8 mouse cellular contexts compared by ENCODE assay signal in genomic region chr5:67842306-67842705, GRCm38 (mm10). TPM values are rescaled to one million over a fixed set of nuclear protein-coding genes. Genes with fewer than 3 reads are reported as not detected.
DNase-seq lines count a peak whose midpoint lies in the region; ATAC-seq and TF ChIP-seq lines count a peak whose summit lies in the region.
"Had no signal": no experiment of that assay in that cellular context is flagged by ENCODE, and none has a peak within 500 bp of the region (broad histone marks: within the 10 kb centered on the region; RNA-seq: fewer than 3 reads in every experiment).

No protein-coding gene starts in this region.

- peaks cover 14% of the 10 kb centered on the region; the same call in 1 of the 2 replicates for H3K4me1 ChIP-seq in lung, postnatal 0 days (ENCODE audit: insufficient read depth, low read depth, low read length)
- peaks cover 37% of the 10 kb centered on the region for H3K4me1 ChIP-seq in forebrain, embryonic 15.5 days
- H3K4me1 ChIP-seq in midbrain, embryonic 12.5 days: peaks cover 42% of the 10 kb centered on the region
- peaks cover 40% of the 10 kb centered on the region for H3K4me1 ChIP-seq in limb, embryonic 10.5 days

- H3K4me3 ChIP-seq in lung, postnatal 0 days (ENCODE audit: low read depth, low read length): no peak overlapping the region
- H3K4me3 ChIP-seq in forebrain, embryonic 15.5 days: no peak overlapping the region
- H3K4me3 ChIP-seq in midbrain, embryonic 12.5 days: no peak overlapping the region
- no peak overlapping the region for H3K4me3 ChIP-seq in limb, embryonic 10.5 days

- peak overlapping the region; percentile 32; the same call in 1 of the 2 replicates for H3K27ac ChIP-seq in lung, postnatal 0 days (ENCODE audit: low read length)
- no peak overlapping the region for H3K27ac ChIP-seq in forebrain, embryonic 15.5 days (replicated peaks)
- H3K27ac ChIP-seq in midbrain, embryonic 12.5 days (replicated peaks): peak overlapping the region; percentile 67
- H3K27ac ChIP-seq in limb, embryonic 10.5 days: no peak overlapping the region

- DNase-seq in lung, postnatal 0 days (ENCODE audit: low spot score): peak; percentile 64
- no peak for DNase-seq in lung, adult 18-20 months
- DNase-seq in telencephalon, adult 2 months (ENCODE audit: low read depth, low spot score): peak; percentile 33
- DNase-seq in limb, embryonic 10.5 days (ENCODE audit: low spot score): no peak
- DNase-seq in urinary bladder, adult 2 months (ENCODE audit: low spot score): no peak
- DNase-seq: kidney, adult 11 months had no signal

- no peaks in the 10 kb centered on the region for H3K9me3 ChIP-seq in lung, postnatal 0 days (ENCODE audit: low read length)
- H3K9me3 ChIP-seq in forebrain, embryonic 15.5 days: no peaks in the 10 kb centered on the region
- H3K9me3 ChIP-seq in midbrain, embryonic 12.5 days: no peaks in the 10 kb centered on the region
- no peaks in the 10 kb centered on the region for H3K9me3 ChIP-seq in limb, embryonic 10.5 days (replicated peaks)

- H3K4me2 ChIP-seq in lung, postnatal 0 days (replicated peaks; ENCODE audit: low read depth, low read length): peak overlapping the region; percentile 30
- H3K4me2 ChIP-seq in forebrain, embryonic 15.5 days (replicated peaks): peak overlapping the region; percentile 18; the same call in 1 of the 2 replicates
- H3K4me2 ChIP-seq in midbrain, embryonic 12.5 days (replicated peaks): peak overlapping the region; percentile 20; the same call in 1 of the 2 replicates

- no peak overlapping the region for H3K9ac ChIP-seq in lung, postnatal 0 days (replicated peaks; ENCODE audit: low read depth)
- no peak overlapping the region for H3K9ac ChIP-seq in forebrain, embryonic 15.5 days (replicated peaks)
- no peak overlapping the region; the same call in 1 of the 2 replicates for H3K9ac ChIP-seq in midbrain, embryonic 12.5 days (replicated peaks)

- H3K27me3 ChIP-seq in lung, postnatal 0 days (replicated peaks; ENCODE audit: insufficient read depth, low read length): no peaks in the 10 kb centered on the region
- H3K27me3 ChIP-seq in forebrain, embryonic 15.5 days: no peaks in the 10 kb centered on the region
- H3K27me3 ChIP-seq in midbrain, embryonic 12.5 days: no peaks in the 10 kb centered on the region
- peaks cover 22% of the 10 kb centered on the region for H3K27me3 ChIP-seq in limb, embryonic 10.5 days (ENCODE audit: low read depth, poor library complexity, severe bottlenecking)

- peak; percentile 53 for TF ChIP-seq CTCF in lung, postnatal 0 days (IDR thresholded peaks at IDR 0.05)

- 46% methylated on average over 6 of the region's 6 CpGs for WGBS in lung, postnatal 0 days
- 5% methylated on average over 6 of the region's 6 CpGs for WGBS in forebrain, embryonic 15.5 days
- 20% methylated on average over 6 of the region's 6 CpGs for WGBS in midbrain, embryonic 12.5 days
- 46% methylated on average over 6 of the region's 6 CpGs for WGBS in limb, embryonic 10.5 days

- 0 out of 2 replicates have a peak, but pooled peaks have one; percentile 12 for ATAC-seq in lung, postnatal 0 days
- no peak for ATAC-seq in forebrain, embryonic 15.5 days (replicated peaks)
- ATAC-seq in midbrain, embryonic 12.5 days (ENCODE audit: low FRiP score, low read depth): no peak

- TF ChIP-seq EP300 in lung, postnatal 0 days (IDR thresholded peaks at IDR 0.05): no peak

- no peaks in the 10 kb centered on the region for H3K36me3 ChIP-seq in lung, postnatal 0 days (ENCODE audit: insufficient read depth, low read length)
- no peaks in the 10 kb centered on the region for H3K36me3 ChIP-seq in forebrain, embryonic 15.5 days
- 0 out of 2 replicates have a peak, but pooled peaks cover under 1% of the 10 kb centered on the region for H3K36me3 ChIP-seq in midbrain, embryonic 12.5 days
- H3K36me3 ChIP-seq in limb, embryonic 10.5 days: no peaks in the 10 kb centered on the region

RNA-seq across cellular contexts. Expression of gene Atp8a1, which starts 4.9 kb away (rescaled TPM):
- 68.9 and 88.2 TPM in 2 replicates for polyA plus RNA-seq in lung, postnatal 0 days (2015; fragmentation: Nextera tagmentation; extraction: Ambion mirVana)
- polyA plus RNA-seq in forebrain, embryonic 15.5 days (2015; fragmentation: Nextera tagmentation; extraction: Ambion mirVana): 30.1 and 35.8 TPM in 2 replicates
- polyA plus RNA-seq in midbrain, embryonic 12.5 days (2016; fragmentation: Nextera tagmentation; extraction: Ambion mirVana): 31.3 and 37.8 TPM in 2 replicates
- polyA plus RNA-seq in limb, embryonic 10.5 days (2016; fragmentation: Nextera tagmentation; extraction: Ambion mirVana): 5.0 and 5.5 TPM in 2 replicates
- 6.0 and 6.7 TPM in 2 replicates for polyA plus RNA-seq in urinary bladder, adult 2 months (2012; rRNA removed)

Comparison
In these comparisons a context has a peak if more than half of its experiments do, and no peak if none do; other contexts are left out.
1. DNase-seq: peak in lung, postnatal 0 days (single experiment) and telencephalon, adult 2 months (single experiment); none in lung, adult 18-20 months (0 of 2), limb, embryonic 10.5 days (single experiment) and urinary bladder, adult 2 months (single experiment).
2. H3K27ac ChIP-seq: peak in lung, postnatal 0 days (single experiment) and midbrain, embryonic 12.5 days (single experiment); none in forebrain, embryonic 15.5 days (single experiment) and limb, embryonic 10.5 days (single experiment).
3. Peak in every context shown above with its lines, with median percentiles within 50 percentile points of each other: H3K4me2 ChIP-seq.